Mouse (Mus musculus): ENCODE data around the gene Mtus2. TPM values are rescaled to one million over a fixed set of nuclear protein-coding genes. Genes with fewer than 3 reads are reported as not detected.

The Mtus2 gene
- polyA plus RNA-seq, 1 experiment from 2014 or later: 6.9 TPM

- H3K9me3 ChIP-seq: no peaks in the 10 kb centered on the region
- ATAC-seq (ENCODE audit: insufficient number of reproducible peaks, insufficient read depth, low FRiP score, low TSS enrichment, low read depth): no peak
- no peak overlapping the region for H3K4me2 ChIP-seq
- no peak overlapping the region for H3K27ac ChIP-seq
- 40% methylated on average over 5 of the region's 5 CpGs for WGBS
- H3K4me3 ChIP-seq (replicated peaks): no peak overlapping the region
- peaks cover 14% of the 10 kb centered on the region for H3K4me1 ChIP-seq (replicated peaks)
- H3K27me3 ChIP-seq: peaks cover 59% of the 10 kb centered on the region
- H3K36me3 ChIP-seq: no peaks in the 10 kb centered on the region
- H3K9ac ChIP-seq (replicated peaks): no peak overlapping the region
Measured at GRCm38 (mm10) chr5:147959088-147959487, 2.0 kb downstream of the Mtus2 start.

GRCm38 (mm10) chr5:147960793-147961192 lies 3.7 kb downstream of the Mtus2 start:
- no peak for ATAC-seq (ENCODE audit: insufficient number of reproducible peaks, insufficient read depth, low FRiP score, low TSS enrichment, low read depth)
- Histone ChIP-seq H3K4me2 (no peak overlapping the region), H3K36me3 (no peaks in the 10 kb centered on the region), H3K9me3 (no peaks in the 10 kb centered on the region), H3K4me1 (replicated peaks) (peaks cover 14% of the 10 kb centered on the region), H3K4me3 (replicated peaks) (no peak overlapping the region), H3K27me3 (peaks cover 50% of the 10 kb centered on the region), H3K27ac (no peak overlapping the region), H3K9ac (replicated peaks) (no peak overlapping the region)
- WGBS: 74% methylated on average over 1 of the region's 1 CpGs

GRCm38 (mm10) chr5:147963820-147964580 lies 6.9 kb downstream of the Mtus2 start:
- Histone ChIP-seq H3K9ac (replicated peaks) (no peak overlapping the region), H3K36me3 (no peaks in the 10 kb centered on the region), H3K27ac (no peak overlapping the region), H3K4me1 (replicated peaks) (no peaks in the 10 kb centered on the region), H3K4me3 (replicated peaks) (no peak overlapping the region), H3K27me3 (peaks cover 26% of the 10 kb centered on the region), H3K4me2 (no peak overlapping the region), H3K9me3 (no peaks in the 10 kb centered on the region)
- ATAC-seq (ENCODE audit: insufficient number of reproducible peaks, insufficient read depth, low FRiP score, low TSS enrichment, low read depth): no peak
- 72% methylated on average over 13 of the region's 13 CpGs for WGBS

GRCm38 (mm10) chr5:147964776-147965175 lies 7.7 kb downstream of the Mtus2 start:
- Histone ChIP-seq H3K36me3 (no peaks in the 10 kb centered on the region), H3K4me3 (replicated peaks) (no peak overlapping the region), H3K27me3 (peaks cover 22% of the 10 kb centered on the region; the same call in 1 of the 2 replicates), H3K9ac (replicated peaks) (no peak overlapping the region), H3K4me1 (replicated peaks) (no peaks in the 10 kb centered on the region), H3K27ac (no peak overlapping the region), H3K4me2 (no peak overlapping the region), H3K9me3 (no peaks in the 10 kb centered on the region)
- no peak for ATAC-seq (ENCODE audit: insufficient number of reproducible peaks, insufficient read depth, low FRiP score, low TSS enrichment, low read depth)
- 44% methylated on average over 2 of the region's 2 CpGs for WGBS

GRCm38 (mm10) chr5:147966646-147967045 lies 9.5 kb downstream of the Mtus2 start:
- no peak overlapping the region for H3K4me3 ChIP-seq (replicated peaks)
- H3K27ac ChIP-seq: no peak overlapping the region
- no peak overlapping the region for H3K4me2 ChIP-seq
- H3K9ac ChIP-seq (replicated peaks): no peak overlapping the region
- 80% methylated on average over 7 of the region's 7 CpGs for WGBS
- no peaks in the 10 kb centered on the region for H3K9me3 ChIP-seq
- H3K27me3 ChIP-seq: peaks cover 18% of the 10 kb centered on the region; the same call in 1 of the 2 replicates
- no peaks in the 10 kb centered on the region for H3K4me1 ChIP-seq (replicated peaks)
- no peak for ATAC-seq (ENCODE audit: insufficient number of reproducible peaks, insufficient read depth, low FRiP score, low TSS enrichment, low read depth)
- H3K36me3 ChIP-seq: no peaks in the 10 kb centered on the region

GRCm38 (mm10) chr5:147969566-147969965 lies 12.4 kb downstream of the Mtus2 start:
- no peak overlapping the region for H3K27ac ChIP-seq
- no peaks in the 10 kb centered on the region for H3K9me3 ChIP-seq
- H3K4me2 ChIP-seq: no peak overlapping the region
- H3K27me3 ChIP-seq: peaks cover 6% of the 10 kb centered on the region; the same call in 1 of the 2 replicates
- H3K9ac ChIP-seq (replicated peaks): no peak overlapping the region
- H3K4me1 ChIP-seq (replicated peaks): no peaks in the 10 kb centered on the region
- H3K4me3 ChIP-seq (replicated peaks): no peak overlapping the region
- no peaks in the 10 kb centered on the region for H3K36me3 ChIP-seq
- 93% methylated on average over 5 of the region's 5 CpGs for WGBS
- ATAC-seq (ENCODE audit: insufficient number of reproducible peaks, insufficient read depth, low FRiP score, low TSS enrichment, low read depth): no peak

- H3K4me1 ChIP-seq (replicated peaks): no peaks in the 10 kb centered on the region
- H3K36me3 ChIP-seq: no peaks in the 10 kb centered on the region
- no peak overlapping the region for H3K9ac ChIP-seq (replicated peaks)
- H3K9me3 ChIP-seq: no peaks in the 10 kb centered on the region
- no peaks in the 10 kb centered on the region for H3K27me3 ChIP-seq
- WGBS: 54% methylated on average over 13 of the region's 13 CpGs
- 0 out of 2 replicates have a peak overlapping the region, but pooled peaks have one; percentile 19 for H3K4me2 ChIP-seq
- no peak overlapping the region for H3K27ac ChIP-seq
- ATAC-seq (ENCODE audit: insufficient number of reproducible peaks, insufficient read depth, low FRiP score, low TSS enrichment, low read depth): no peak
- H3K4me3 ChIP-seq (replicated peaks): no peak overlapping the region
Measured at GRCm38 (mm10) chr5:147976001-147976400, 18.9 kb downstream of the Mtus2 start.

- no peak for ATAC-seq (ENCODE audit: insufficient number of reproducible peaks, insufficient read depth, low FRiP score, low TSS enrichment, low read depth)
- H3K36me3 ChIP-seq: no peaks in the 10 kb centered on the region
- H3K27ac ChIP-seq: no peak overlapping the region
- no peaks in the 10 kb centered on the region for H3K9me3 ChIP-seq
- no peak overlapping the region for H3K4me3 ChIP-seq (replicated peaks)
- H3K27me3 ChIP-seq: no peaks in the 10 kb centered on the region; the same call in 1 of the 2 replicates
- H3K4me1 ChIP-seq (replicated peaks): no peaks in the 10 kb centered on the region
- no peak overlapping the region for H3K9ac ChIP-seq (replicated peaks)
- no peak overlapping the region for H3K4me2 ChIP-seq
- 83% methylated on average over 13 of the region's 13 CpGs for WGBS
Measured at GRCm38 (mm10) chr5:147980606-147981005, 23.5 kb downstream of the Mtus2 start.

GRCm38 (mm10) chr5:147990289-147990688 lies 33.2 kb downstream of the Mtus2 start:
- H3K9me3 ChIP-seq: peaks cover 8% of the 10 kb centered on the region; the same call in 1 of the 2 replicates
- H3K9ac ChIP-seq (replicated peaks): no peak overlapping the region
- H3K4me2 ChIP-seq: no peak overlapping the region
- H3K36me3 ChIP-seq: no peaks in the 10 kb centered on the region
- no peaks in the 10 kb centered on the region for H3K27me3 ChIP-seq
- H3K27ac ChIP-seq: no peak overlapping the region
- no peaks in the 10 kb centered on the region for H3K4me1 ChIP-seq (replicated peaks)
- H3K4me3 ChIP-seq (replicated peaks): no peak overlapping the region
- WGBS: 67% methylated on average over 4 of the region's 4 CpGs
- ATAC-seq (ENCODE audit: insufficient number of reproducible peaks, insufficient read depth, low FRiP score, low TSS enrichment, low read depth): no peak

- Histone ChIP-seq H3K36me3 (no peaks in the 10 kb centered on the region), H3K9me3 (peaks cover 8% of the 10 kb centered on the region; the same call in 1 of the 2 replicates), H3K4me3 (replicated peaks) (no peak overlapping the region), H3K9ac (replicated peaks) (no peak overlapping the region), H3K27ac (no peak overlapping the region), H3K4me1 (replicated peaks) (no peaks in the 10 kb centered on the region), H3K27me3 (no peaks in the 10 kb centered on the region), H3K4me2 (no peak overlapping the region)
- ATAC-seq (ENCODE audit: insufficient number of reproducible peaks, insufficient read depth, low FRiP score, low TSS enrichment, low read depth): no peak
- WGBS: 83% methylated on average over 10 of the region's 10 CpGs
Measured at GRCm38 (mm10) chr5:147990775-147991174, 33.7 kb downstream of the Mtus2 start.

- 21% methylated on average over 20 of the region's 20 CpGs for WGBS
- H3K4me1 ChIP-seq (replicated peaks): no peaks in the 10 kb centered on the region
- no peak overlapping the region for H3K9ac ChIP-seq (replicated peaks)
- H3K4me3 ChIP-seq (replicated peaks): no peak overlapping the region
- no peak overlapping the region for H3K27ac ChIP-seq
- no peaks in the 10 kb centered on the region for H3K27me3 ChIP-seq
- H3K9me3 ChIP-seq: no peaks in the 10 kb centered on the region
- H3K4me2 ChIP-seq: peak overlapping the region; percentile 35
- no peak for ATAC-seq (ENCODE audit: insufficient number of reproducible peaks, insufficient read depth, low FRiP score, low TSS enrichment, low read depth)
- no peaks in the 10 kb centered on the region for H3K36me3 ChIP-seq
Measured at GRCm38 (mm10) chr5:147992581-147993378, 35.7 kb downstream of the Mtus2 start.

Measured in limb, embryonic 12.5 days (tissue).